Mouse (Mus musculus) MN1 (cell line): ENCODE data around the gene 5330417H12Rik.

Experiments
- DNase-seq: peaks from one replicate; pipeline ENCODE4 v3.0.0-alpha.2; 2016; ENCODE audit warnings: low spot score

Gene 5330417H12Rik

GRCm38 (mm10) chr7:107625061-107625460 lies at the start of gene 5330417H12Rik:
TSS of gene 5330417H12Rik (minus strand) at chr7:107625161.
- DNase-seq = no peak

DNA sequence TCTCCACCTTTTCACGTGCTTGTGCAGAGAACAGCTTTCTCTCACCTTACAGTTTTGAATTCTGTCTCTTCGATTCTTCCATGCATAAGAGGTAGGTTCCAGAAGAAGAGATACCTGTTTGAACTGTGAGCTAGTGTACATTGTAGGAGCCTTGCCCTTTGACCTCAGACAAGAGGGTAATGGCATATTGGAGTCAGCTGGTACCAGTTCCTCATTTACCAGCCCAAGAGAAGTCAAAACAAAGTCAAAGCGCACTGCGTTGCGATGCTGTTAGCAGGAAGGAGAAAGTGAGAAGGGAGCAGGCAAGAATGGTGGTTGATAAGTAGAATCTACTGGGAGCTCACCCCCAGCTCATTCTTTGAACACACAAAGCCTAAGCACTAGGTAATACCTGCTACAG lies 43.6 kb upstream of the 5330417H12Rik start:
- no peak for DNase-seq

GRCm38 (mm10) chr7:107666262-107666902 lies 41.4 kb upstream of the 5330417H12Rik start:
- no peak for DNase-seq

GRCm38 (mm10) chr7:107665586-107666261 lies 40.8 kb upstream of the 5330417H12Rik start:
- no peak for DNase-seq

- no peak for DNase-seq
Observed at GRCm38 (mm10) chr7:107665221-107665585, 40.2 kb upstream of the 5330417H12Rik start.

DNA sequence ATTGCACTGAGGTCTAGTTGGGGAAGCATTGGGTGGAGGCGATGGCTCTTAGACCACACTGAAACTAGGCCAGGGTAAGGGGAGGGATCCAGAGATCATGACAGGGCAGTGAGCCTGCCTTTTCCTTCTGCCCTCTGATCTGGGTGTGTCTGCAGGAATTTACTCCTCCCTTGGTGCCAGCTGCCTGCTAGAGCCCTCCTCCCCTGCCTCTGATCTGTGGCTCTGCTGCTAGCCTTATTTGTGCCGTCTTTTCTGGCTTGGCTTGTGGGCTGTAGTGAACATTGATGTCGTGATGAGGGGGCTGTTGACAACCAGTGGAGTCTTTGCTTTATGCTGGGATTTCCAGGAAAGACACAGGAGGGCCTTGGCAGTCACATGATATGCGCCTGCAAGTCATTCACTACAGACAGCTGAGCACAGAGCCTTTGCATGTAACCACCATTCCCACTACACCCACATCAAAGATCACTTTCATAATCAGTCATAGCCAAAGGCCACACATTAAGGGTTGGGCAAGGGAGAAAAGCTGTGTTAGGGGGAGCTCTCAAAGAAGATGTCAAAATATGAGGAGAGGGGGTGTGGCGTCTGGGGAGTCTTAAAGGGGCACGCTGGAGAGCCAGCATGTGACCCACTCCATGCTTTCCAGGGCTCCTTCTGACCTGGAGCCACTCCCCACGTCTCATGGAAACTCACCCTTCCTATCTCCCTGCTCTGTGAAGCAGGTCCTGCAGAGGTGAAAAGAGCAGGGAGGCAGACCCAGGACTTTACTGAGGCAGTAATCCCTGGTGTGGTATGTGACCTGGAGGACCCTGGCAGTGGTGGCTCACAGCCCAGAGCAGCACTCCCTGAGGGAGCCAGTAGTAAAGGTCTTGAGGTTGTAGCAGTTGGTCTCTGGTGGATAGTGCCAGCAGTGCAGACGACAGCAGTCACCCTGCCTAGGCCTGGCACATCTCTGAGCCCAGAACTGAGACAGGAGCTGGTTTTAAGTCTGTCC lies 39.4 kb upstream of the 5330417H12Rik start:
- DNase-seq = peak; percentile 39

DNA sequence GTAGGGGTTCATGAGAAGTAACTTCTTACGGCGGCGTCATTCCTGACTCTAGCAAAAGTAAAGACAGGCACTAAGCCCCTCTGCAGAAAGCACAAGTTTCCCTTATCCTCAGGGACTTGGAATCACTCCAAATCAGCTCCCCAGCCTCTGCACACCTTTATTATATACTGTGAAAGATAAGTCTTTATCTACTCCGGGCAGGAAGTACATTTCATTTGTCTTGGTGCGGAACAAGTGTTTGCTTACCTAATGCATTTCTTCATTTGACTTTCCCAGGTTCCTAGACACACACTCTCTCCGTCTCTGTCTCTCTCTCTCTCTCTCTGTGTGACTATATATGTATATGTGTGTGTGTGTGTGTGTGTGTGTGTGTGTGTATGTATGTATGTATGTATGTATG lies 38.7 kb upstream of the 5330417H12Rik start:
- no peak for DNase-seq

DNA sequence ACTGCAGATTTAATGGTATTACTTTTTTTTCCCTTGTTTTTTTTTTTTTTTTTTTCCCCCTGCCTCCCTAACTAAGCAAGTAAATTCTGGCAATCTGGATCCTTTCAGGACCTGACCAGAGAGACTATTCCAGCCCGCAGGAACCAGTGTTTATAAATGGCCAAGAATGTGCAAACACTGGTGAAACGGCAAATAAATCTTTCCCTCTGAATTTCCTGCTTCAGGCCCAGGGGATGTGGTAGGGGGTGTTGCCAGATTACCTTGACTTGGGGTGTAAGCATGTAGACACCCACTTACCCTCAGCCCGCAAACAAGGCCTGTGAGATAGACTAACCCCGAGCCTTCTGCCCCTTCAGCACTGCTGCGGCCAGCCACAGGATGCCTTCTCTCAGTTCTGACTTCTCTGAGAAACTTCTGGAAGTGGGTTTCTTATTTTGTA lies 36.9 kb upstream of the 5330417H12Rik start:
- no peak for DNase-seq

DNA sequence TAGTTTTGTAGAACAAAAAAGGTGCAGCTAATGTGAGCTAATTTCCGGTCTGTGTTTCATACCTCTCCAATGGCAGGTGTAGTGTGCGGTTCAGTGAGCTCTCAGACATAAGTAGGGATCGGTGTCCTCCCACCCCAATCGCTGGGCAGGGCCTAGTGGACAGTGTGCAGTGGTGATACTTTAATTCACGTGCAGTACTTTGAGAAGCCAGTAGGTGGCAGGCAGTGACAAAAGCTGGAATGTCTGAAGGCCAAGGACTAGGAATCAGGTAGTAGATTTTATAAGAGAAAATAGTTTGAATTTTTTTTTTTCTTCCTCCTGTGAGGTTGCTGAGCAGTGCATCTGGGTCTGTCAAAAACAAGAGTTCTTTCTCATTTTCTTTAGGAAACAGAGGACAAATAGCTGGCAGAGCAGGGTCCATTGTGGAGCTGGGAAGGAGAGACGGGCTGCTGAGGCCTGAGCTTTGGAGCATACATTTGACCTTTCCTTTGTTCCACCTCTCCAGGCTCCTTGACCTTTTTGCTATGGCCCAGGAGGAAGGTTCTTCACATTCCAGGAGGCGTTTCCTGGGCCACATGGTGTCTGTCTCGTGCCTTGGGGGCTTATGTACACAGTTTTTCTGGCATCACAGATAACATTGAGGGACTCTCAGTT lies 36.4 kb upstream of the 5330417H12Rik start:
- peak; percentile 85 for DNase-seq

DNA sequence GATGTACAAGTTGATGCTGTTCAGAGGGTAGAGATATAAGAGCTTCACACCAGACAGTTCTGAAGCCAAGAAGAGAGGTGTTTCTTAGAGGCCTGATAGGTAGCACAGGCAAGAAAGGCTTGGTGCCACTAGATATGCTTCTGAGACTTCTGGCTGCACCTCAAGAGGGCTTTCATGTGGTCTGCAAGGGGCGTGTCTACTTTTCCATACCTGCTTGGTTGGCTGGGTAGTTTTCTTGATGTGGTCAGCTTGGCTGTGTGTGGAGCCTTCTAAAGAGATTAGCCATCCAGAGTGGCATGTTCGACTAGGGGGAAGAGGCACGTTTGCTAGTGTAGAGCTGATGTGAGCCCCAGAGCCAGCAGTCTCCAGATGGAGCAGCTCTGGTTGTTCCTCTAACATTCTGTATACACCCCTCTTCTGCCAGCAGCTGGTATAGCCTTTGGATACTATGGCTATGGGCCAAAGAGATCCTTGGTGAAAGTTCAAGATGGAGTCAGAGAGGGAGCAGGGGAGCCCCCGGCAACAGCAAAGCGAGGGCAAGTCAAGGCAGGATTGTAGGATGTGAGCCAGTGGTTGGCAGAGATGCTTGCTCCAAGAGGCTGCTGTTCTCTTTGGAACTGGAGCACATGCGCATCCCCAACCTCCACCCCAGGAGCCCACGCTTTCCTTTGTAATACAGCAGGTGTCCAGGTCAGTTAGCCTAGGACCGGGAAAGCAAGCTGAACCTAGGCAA lies 34.4 kb upstream of the 5330417H12Rik start:
- no peak for DNase-seq

- no peak for DNase-seq
Observed at GRCm38 (mm10) chr7:107656451-107656850, 31.5 kb upstream of the 5330417H12Rik start.

- DNase-seq = peak; percentile 65
Observed at GRCm38 (mm10) chr7:107651821-107652220, 26.9 kb upstream of the 5330417H12Rik start.

- DNase-seq = no peak
Observed at GRCm38 (mm10) chr7:107649990-107650389, 25.0 kb upstream of the 5330417H12Rik start.

- DNase-seq = no peak
Observed at GRCm38 (mm10) chr7:107648937-107649688, 24.2 kb upstream of the 5330417H12Rik start.

DNA sequence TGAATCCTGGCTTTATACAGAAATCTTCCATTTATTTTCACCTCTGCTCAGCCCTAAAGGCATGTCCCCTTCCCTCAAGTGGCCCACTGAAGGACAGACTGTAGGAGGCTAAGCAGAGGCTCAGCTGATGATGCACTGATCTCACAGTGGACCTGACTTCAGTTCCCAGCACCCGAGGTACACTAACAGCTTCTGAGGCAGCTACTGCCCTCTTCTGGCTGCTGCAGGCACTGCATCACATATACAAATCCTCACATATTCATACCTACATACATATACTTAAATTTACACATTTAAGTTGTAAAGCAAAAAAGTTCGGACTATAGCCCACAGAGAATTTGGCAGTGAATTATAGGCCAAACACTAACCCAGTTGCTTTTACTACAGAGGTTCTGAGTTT lies 20.0 kb upstream of the 5330417H12Rik start:
- DNase-seq = no peak

DNA sequence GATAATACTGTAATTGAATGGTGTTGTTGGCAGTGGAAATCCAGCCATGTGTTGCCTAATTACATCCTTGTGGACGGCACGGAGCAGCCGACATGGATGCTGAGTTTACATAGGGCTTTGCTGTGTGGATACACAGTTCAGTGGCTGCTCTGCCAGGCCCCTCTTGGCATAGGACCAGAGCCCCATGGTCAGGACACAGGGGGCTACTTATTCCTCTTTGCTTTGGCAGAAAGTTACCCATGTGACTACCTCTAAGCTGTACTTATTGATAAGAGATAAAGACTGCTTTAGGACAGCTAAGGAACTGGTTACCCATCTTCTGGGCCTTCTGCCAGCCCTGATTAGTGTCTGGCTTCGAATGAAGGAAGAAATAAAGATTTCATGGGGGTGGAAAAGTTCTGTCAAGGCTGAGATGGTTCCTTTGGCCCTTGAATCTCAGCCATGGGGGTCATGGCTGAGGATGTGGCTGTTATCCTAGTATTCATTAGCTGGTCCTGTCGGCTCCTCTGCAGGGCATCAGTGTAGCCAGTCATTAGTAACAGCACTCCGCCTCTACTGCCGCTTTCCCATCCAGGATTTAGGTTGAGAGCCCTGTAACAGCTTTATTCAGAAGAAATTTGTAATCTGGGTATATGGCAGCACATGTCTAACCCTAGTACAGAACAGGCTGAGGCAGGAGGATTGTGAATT lies 17.8 kb upstream of the 5330417H12Rik start:
- peak; percentile 85 for DNase-seq

GRCm38 (mm10) chr7:107638026-107638425 lies 13.1 kb upstream of the 5330417H12Rik start:
- DNase-seq = no peak

DNA sequence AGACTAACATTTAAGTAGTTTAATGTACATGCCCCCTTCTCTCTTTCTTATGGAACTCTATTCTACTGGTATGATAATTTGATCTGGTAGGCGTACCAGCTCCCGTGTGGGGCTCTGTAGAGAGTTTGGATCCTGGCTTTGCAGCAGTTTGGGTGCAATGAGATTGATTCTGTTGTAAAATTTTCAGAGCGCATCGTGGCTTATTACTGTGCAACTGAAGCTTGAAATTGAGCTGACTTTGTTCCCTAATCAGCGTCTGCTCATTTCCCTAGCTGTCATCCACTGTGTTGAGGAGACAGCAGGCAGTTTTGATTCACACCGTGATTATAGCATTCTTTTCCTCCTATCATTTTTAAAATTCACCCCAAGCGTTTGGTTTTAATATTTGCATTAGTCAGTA lies 12.4 kb upstream of the 5330417H12Rik start:
- no peak for DNase-seq

DNA sequence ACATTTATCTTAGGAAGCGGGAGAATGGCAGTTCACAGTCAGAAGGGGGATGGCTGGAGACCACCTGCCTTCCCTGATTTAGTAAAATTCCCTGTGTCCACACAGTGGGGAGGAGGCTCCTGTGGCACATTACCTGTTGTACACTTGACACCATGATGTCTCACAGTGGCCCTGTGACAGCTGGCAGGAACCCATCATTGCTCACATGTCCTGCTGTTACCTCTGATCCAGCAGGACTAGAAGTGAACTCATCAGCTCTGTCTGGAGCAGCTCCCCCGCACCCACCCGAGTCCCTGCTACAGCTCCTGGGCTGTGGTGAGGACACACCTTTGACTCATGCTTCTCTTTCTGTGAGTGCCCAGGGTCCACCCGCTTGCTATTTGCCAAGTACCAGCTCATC lies 8.2 kb upstream of the 5330417H12Rik start:
- no peak for DNase-seq

DNA sequence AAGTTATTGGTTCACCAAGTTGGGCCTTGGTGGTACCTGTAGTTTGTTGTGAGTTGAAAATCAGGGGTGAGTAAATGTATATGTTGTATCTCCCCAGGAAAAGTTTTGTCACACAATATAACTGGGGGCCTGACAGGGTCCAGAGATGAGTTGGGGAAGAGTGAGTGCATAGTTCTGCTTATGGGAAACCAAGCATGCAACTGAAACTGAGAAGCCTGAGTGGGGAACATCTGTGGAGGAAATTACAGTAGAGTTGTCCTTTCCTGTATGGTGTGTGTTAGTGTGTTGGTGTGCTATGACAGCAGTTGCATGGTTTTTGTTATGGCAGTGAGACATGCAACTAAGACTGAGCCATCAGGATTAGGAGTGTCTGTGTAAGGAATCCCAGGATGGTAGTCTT lies 3.4 kb upstream of the 5330417H12Rik start:
- no peak for DNase-seq
